ENCODE assay signal across 24 mouse cellular contexts in the genomic region with DNA sequence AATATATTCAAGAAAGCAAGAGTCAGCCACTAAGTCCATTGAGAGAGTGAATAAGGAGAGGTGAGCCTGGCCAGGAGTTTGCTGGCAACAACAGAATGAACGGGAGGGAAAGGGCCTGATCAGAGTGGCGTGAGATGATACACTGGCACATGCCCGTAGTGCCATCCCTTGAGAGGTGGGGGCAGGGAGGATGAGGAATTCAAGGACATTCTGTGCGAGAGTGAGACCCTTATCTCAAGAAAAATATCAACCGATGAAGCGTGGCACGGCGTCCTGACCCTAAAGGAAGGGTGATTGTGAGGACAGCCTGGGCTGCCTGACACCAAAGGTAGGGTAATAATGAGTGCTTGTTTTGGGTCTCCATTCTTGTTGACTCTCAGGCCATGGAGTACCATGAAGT.
"Had no signal": no experiment of that assay in that cellular context is flagged by ENCODE, and none has a peak within 500 bp of the region (broad histone marks: within the 10 kb centered on the region; RNA-seq: fewer than 3 reads in every experiment).

No protein-coding gene starts in this region.

- H3K9me3 ChIP-seq: limb, embryonic 10.5 days; limb, embryonic 13.5 days; liver, embryonic 12.5 days; liver, embryonic 15.5 days; lung, embryonic 15.5 days; midbrain, embryonic 12.5 days; midbrain, embryonic 15.5 days; neural tube, embryonic 12.5 days; neural tube, embryonic 15.5 days; stomach, embryonic 15.5 days had no signal

- H3K27ac ChIP-seq: layer of hippocampus, adult 2 months; left cerebral cortex, adult 2 months; limb, embryonic 10.5 days; limb, embryonic 13.5 days; liver, embryonic 12.5 days; liver, embryonic 15.5 days; lung, embryonic 15.5 days; macrophage; midbrain, embryonic 12.5 days; midbrain, embryonic 15.5 days; neural tube, embryonic 12.5 days; neural tube, embryonic 15.5 days; stomach, embryonic 15.5 days had no signal

- ATAC-seq: liver, embryonic 12.5 days; midbrain, embryonic 15.5 days had no signal

- DNase-seq: kidney, adult 18-20 months; kidney, adult 9 months; kidney, postnatal 25 days; layer of hippocampus, postnatal 36 days; liver; lung, adult 18-20 months; lung, postnatal 14 days; retina, postnatal 1 day; right cerebral cortex, postnatal 25 days; spleen, adult 18-20 months; thymus, postnatal 36 days had no signal

- H3K4me1 ChIP-seq: limb, embryonic 10.5 days; limb, embryonic 13.5 days; lung, embryonic 15.5 days; midbrain, embryonic 15.5 days; neural tube, embryonic 12.5 days; neural tube, embryonic 15.5 days; stomach, embryonic 15.5 days had no signal

- H3K9ac ChIP-seq: limb, embryonic 13.5 days; liver, embryonic 12.5 days; liver, embryonic 15.5 days; lung, embryonic 15.5 days; midbrain, embryonic 12.5 days; midbrain, embryonic 15.5 days; neural tube, embryonic 12.5 days; neural tube, embryonic 15.5 days; stomach, embryonic 15.5 days had no signal

- H3K27me3 ChIP-seq: limb, embryonic 13.5 days; liver, embryonic 12.5 days; liver, embryonic 15.5 days; lung, embryonic 15.5 days; midbrain, embryonic 12.5 days; midbrain, embryonic 15.5 days; neural tube, embryonic 12.5 days; neural tube, embryonic 15.5 days; stomach, embryonic 15.5 days had no signal

- H3K4me3 ChIP-seq: layer of hippocampus, adult 2 months; left cerebral cortex, adult 2 months; limb, embryonic 10.5 days; limb, embryonic 13.5 days; liver, embryonic 12.5 days; liver, embryonic 15.5 days; lung, embryonic 15.5 days; midbrain, embryonic 12.5 days; midbrain, embryonic 15.5 days; neural tube, embryonic 12.5 days; neural tube, embryonic 15.5 days; stomach, embryonic 15.5 days had no signal

- H3K36me3 ChIP-seq: limb, embryonic 10.5 days; limb, embryonic 13.5 days; liver, embryonic 12.5 days; liver, embryonic 15.5 days; lung, embryonic 15.5 days; midbrain, embryonic 12.5 days; midbrain, embryonic 15.5 days; neural tube, embryonic 12.5 days; neural tube, embryonic 15.5 days; stomach, embryonic 15.5 days had no signal

- H3K4me2 ChIP-seq: limb, embryonic 13.5 days; liver, embryonic 12.5 days; liver, embryonic 15.5 days; lung, embryonic 15.5 days; midbrain, embryonic 12.5 days; midbrain, embryonic 15.5 days; neural tube, embryonic 12.5 days; neural tube, embryonic 15.5 days; stomach, embryonic 15.5 days had no signal
